Mouse (Mus musculus): ENCODE results near the gene Sec61a2.

DNA sequence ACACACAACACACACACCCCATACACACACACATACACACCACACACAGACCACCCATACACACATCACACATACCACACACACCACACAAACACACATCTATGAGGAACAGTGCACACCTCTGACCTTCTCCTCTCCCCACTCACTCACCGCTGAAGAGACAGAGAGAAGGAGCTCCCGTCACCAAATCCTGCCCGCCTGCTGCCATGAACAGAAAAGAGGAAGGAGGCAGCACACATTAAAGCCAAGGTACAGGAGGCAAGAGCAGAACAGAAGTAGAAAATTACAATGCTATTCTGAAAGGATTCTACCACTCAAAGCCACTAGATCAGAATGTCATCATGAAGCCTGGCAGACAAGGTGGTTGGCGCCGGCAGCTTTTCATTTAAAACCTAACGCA, 27.6 kb upstream of the Sec61a2 start:
- TF ChIP-seq CTCF (IDR thresholded peaks at IDR 0.05; ENCODE audit: extremely low read depth, insufficient read length, insufficient replicate concordance, low read depth, low read length) (no peak), POLR2A (IDR thresholded peaks at IDR 0.05; ENCODE audit: low read depth, low read length) (no peak)
